Mouse (Mus musculus) brown adipose tissue, adult 24 weeks (tissue): ENCODE data around the gene Dlg1. TPM values are rescaled to one million over a fixed set of nuclear protein-coding genes. Genes with fewer than 3 reads are reported as not detected.

Experiments used
- H3K27ac ChIP-seq: fragments of 200-500 bp; replicated peaks from 2 replicates; pipeline ENCODE4 v1.5.1; 2012; ENCODE audit warnings: low read depth, mild to moderate bottlenecking, low read length
- H3K4me1 ChIP-seq: fragments of 200-500 bp; 2 replicates; pipeline ENCODE4 v1.6.1; 2012; ENCODE audit warnings: low read length, mixed read lengths; ENCODE audit not compliant: control insufficient read depth, insufficient read depth, insufficient read length
- H3K4me3 ChIP-seq: fragments of 200-500 bp; 2 replicates; pipeline ENCODE4 v1.5.1; 2012; ENCODE audit warnings: low read depth, mild to moderate bottlenecking, low read length, moderate library complexity; ENCODE audit not compliant: insufficient read depth
- polyA plus RNA-seq: library from polyadenylated mRNA; stranded (reverse); fragments of >200 nt; gene quantifications from 2 replicates; pipeline ENCODE4 v1.2.4, GENCODE M21; 2012; ENCODE audit not compliant: missing spikeins, insufficient read depth, insufficient read length

The Dlg1 gene
- polyA plus RNA-seq, 1 experiment = 34.6 TPM

- Histone ChIP-seq H3K4me1 (no peaks in the 10 kb centered on the region), H3K4me3 (no peak within 1 kb of the TSS), H3K27ac (no peak within 1 kb of the TSS)
These were observed 215.5 kb downstream of the Dlg1 start, which contains the start of gene Meltf for GRCm38 (mm10) chr16:31878573-31879257. Gene Meltf, plus strand, starts transcription at chr16:31878810.

GRCm38 (mm10) chr16:31880146-31880840 is 217.1 kb downstream of the Dlg1 start:
- no peaks in the 10 kb centered on the region for H3K4me1 ChIP-seq
- no peak overlapping the region for H3K27ac ChIP-seq
- H3K4me3 ChIP-seq = no peak overlapping the region

GRCm38 (mm10) chr16:31882381-31882908 is 219.2 kb downstream of the Dlg1 start:
- H3K27ac ChIP-seq = no peak overlapping the region
- no peak overlapping the region for H3K4me3 ChIP-seq
- no peaks in the 10 kb centered on the region for H3K4me1 ChIP-seq

- H3K27ac ChIP-seq = no peak overlapping the region
- H3K4me1 ChIP-seq = no peaks in the 10 kb centered on the region
- H3K4me3 ChIP-seq = no peak overlapping the region
These were observed 220.1 kb downstream of the Dlg1 start for GRCm38 (mm10) chr16:31883302-31883701.

- H3K4me1 ChIP-seq = no peaks in the 10 kb centered on the region
- no peak overlapping the region for H3K27ac ChIP-seq
- H3K4me3 ChIP-seq = no peak overlapping the region
These were observed 220.7 kb downstream of the Dlg1 start for GRCm38 (mm10) chr16:31883902-31884301.

GRCm38 (mm10) chr16:31890907-31891306 is 227.7 kb downstream of the Dlg1 start:
- no peaks in the 10 kb centered on the region for H3K4me1 ChIP-seq
- no peak overlapping the region for H3K4me3 ChIP-seq
- no peak overlapping the region for H3K27ac ChIP-seq

- H3K4me1 ChIP-seq = no peaks in the 10 kb centered on the region
- no peak overlapping the region for H3K27ac ChIP-seq
- no peak overlapping the region for H3K4me3 ChIP-seq
These were observed 230.3 kb downstream of the Dlg1 start for GRCm38 (mm10) chr16:31893396-31894141.

- Histone ChIP-seq H3K4me3 (no peak overlapping the region), H3K4me1 (no peaks in the 10 kb centered on the region), H3K27ac (no peak overlapping the region)
These were observed 233.9 kb downstream of the Dlg1 start for GRCm38 (mm10) chr16:31896971-31897774.

- H3K4me1 ChIP-seq = no peaks in the 10 kb centered on the region
These were observed 235.5 kb downstream of the Dlg1 start for GRCm38 (mm10) chr16:31898546-31899326.

GRCm38 (mm10) chr16:31901886-31902285 is 238.6 kb downstream of the Dlg1 start:
- Histone ChIP-seq H3K4me1 (no peaks in the 10 kb centered on the region), H3K4me3 (no peak overlapping the region), H3K27ac (no peak overlapping the region)

More at GRCm38 (mm10) chr16:31898546-31899326, 235.5 kb downstream of the Dlg1 start:
- H3K4me3 ChIP-seq = no peak overlapping the region
- no peak overlapping the region for H3K27ac ChIP-seq

GRCm38 (mm10) chr16:31903239-31903638 is 240.0 kb downstream of the Dlg1 start:
- Histone ChIP-seq H3K4me3 (no peak overlapping the region), H3K4me1 (no peaks in the 10 kb centered on the region), H3K27ac (no peak overlapping the region)

- Histone ChIP-seq H3K27ac (no peak overlapping the region), H3K4me3 (no peak overlapping the region), H3K4me1 (no peaks in the 10 kb centered on the region)
These were observed 242.1 kb downstream of the Dlg1 start for GRCm38 (mm10) chr16:31905331-31905730.

GRCm38 (mm10) chr16:31905891-31906825 is 242.9 kb downstream of the Dlg1 start:
- Histone ChIP-seq H3K4me3 (no peak overlapping the region), H3K4me1 (no peaks in the 10 kb centered on the region), H3K27ac (no peak overlapping the region)
